Mouse (Mus musculus): ENCODE data around the gene Plekhg3.

- TF ChIP-seq POLR2A (IDR thresholded peaks at IDR 0.05; ENCODE audit: extremely low read depth, insufficient read depth, low read length) (no peak), CTCF (IDR thresholded peaks at IDR 0.05; ENCODE audit: low read depth, low read length) (no peak)
These were observed 23.2 kb downstream of the Plekhg3 start for GRCm38 (mm10) chr12:76553917-76554316.

All from liver, adult 2 months (tissue).